Mouse (Mus musculus) thymus, adult 2 months (tissue): ENCODE measurements around the gene Ogg1.

Experiments
- CTCF ChIP-seq: fragments of 200-500 bp; IDR thresholded peaks from 2 replicates; pipeline ENCODE4 v1.5.1; 2012; ENCODE audit warnings: mild to moderate bottlenecking, control low read depth, low read length, moderate library complexity, borderline replicate concordance; ENCODE audit not compliant: control insufficient read depth, poor library complexity, insufficient read depth; ENCODE audit errors: extremely low read depth
- POLR2A ChIP-seq: fragments of 200-500 bp; IDR thresholded peaks from 2 replicates; pipeline ENCODE4 v1.6.1; 2012; ENCODE audit warnings: mild to moderate bottlenecking, low read length, control low read depth, moderate library complexity; ENCODE audit not compliant: control insufficient read depth, poor library complexity, insufficient read depth; ENCODE audit errors: extremely low read depth

GRCm38 (mm10) chr6:113380480-113380879 lies 53.7 kb downstream of the Ogg1 start:
- no peak for TF ChIP-seq POLR2A
- TF ChIP-seq CTCF, result 0 out of 2 replicates have a peak, but pooled peaks have one; percentile 13
